Mouse (Mus musculus): ENCODE measurements around the gene Brca1. TPM values are rescaled to one million over a fixed set of nuclear protein-coding genes. Genes with fewer than 3 reads are reported as not detected.
"Not testable (repeated sequence)": the region's sequence is repeated elsewhere in the genome, so short reads cannot be mapped to it uniquely, and the experiment has no call there.

Gene Brca1
- polyA plus RNA-seq, 1 experiment from 2014 or later, result 8.1 TPM

DNA sequence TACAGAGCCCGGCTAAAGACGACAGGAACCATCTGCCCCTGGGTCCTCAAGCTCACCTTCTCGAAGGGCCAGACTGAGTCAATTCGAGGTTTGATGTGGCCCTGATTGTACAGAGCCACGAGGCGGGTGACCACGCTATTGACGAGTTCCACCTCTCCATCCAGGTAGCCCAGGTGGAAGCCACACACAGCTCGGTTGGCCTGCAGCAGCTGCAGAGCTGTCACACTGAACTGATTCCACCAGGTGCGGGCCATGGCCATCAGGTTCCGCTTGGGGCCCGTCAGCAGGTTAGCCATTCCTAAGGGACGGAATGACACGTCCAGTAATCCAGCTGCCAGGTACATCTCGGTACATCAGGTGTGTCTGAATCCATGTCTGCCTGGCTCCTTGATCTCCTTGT lies 91.4 kb downstream of the Brca1 start:
- Histone ChIP-seq H3K4me1 (peaks cover 26% of the 10 kb centered on the region), H3K27ac (replicated peaks) (no peak overlapping the region), H3K9ac (no peak overlapping the region), H3K4me3 (replicated peaks) (no peak overlapping the region), H3K4me2 (replicated peaks) (no peak overlapping the region), H3K27me3 (no peaks in the 10 kb centered on the region), H3K9me3 (replicated peaks) (no peaks in the 10 kb centered on the region), H3K36me3 (peaks cover 51% of the 10 kb centered on the region)
- ATAC-seq (ENCODE audit: insufficient number of reproducible peaks, low FRiP score, low TSS enrichment, low read depth), result no peak
- 79% methylated on average over 15 of the region's 15 CpGs for WGBS

DNA sequence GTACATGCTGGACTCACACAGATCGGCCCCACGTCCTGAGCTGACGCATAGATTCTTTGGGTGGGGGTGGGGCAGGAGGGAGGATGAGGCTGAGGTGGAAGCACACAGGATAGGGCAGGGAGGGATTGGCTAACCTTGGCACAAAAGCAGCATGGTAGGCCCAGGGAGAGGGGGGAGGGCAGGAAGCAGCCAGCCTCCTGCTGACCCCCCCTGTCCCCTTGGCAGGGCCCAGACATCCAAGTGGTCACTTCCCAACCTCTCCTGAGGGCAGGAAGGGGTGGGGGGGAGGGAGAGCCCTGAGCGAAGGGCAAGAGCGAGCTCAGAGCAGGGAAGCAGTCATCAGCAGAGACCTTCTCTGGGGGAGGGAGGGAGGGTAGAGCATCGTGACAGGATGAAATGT lies 92.0 kb downstream of the Brca1 start:
- no peak overlapping the region for H3K4me3 ChIP-seq (replicated peaks)
- H3K9me3 ChIP-seq (replicated peaks), result no peaks in the 10 kb centered on the region
- no peak overlapping the region for H3K4me2 ChIP-seq (replicated peaks)
- no peak overlapping the region for H3K9ac ChIP-seq
- H3K27ac ChIP-seq (replicated peaks), result no peak overlapping the region
- peaks cover 25% of the 10 kb centered on the region for H3K4me1 ChIP-seq
- H3K27me3 ChIP-seq, result no peaks in the 10 kb centered on the region
- H3K36me3 ChIP-seq, result peaks cover 51% of the 10 kb centered on the region
- WGBS, result 32% methylated on average over 5 of the region's 6 CpGs
- peak; percentile 27; the same call in 1 of the 2 replicates for ATAC-seq (ENCODE audit: insufficient number of reproducible peaks, low FRiP score, low TSS enrichment, low read depth)

DNA sequence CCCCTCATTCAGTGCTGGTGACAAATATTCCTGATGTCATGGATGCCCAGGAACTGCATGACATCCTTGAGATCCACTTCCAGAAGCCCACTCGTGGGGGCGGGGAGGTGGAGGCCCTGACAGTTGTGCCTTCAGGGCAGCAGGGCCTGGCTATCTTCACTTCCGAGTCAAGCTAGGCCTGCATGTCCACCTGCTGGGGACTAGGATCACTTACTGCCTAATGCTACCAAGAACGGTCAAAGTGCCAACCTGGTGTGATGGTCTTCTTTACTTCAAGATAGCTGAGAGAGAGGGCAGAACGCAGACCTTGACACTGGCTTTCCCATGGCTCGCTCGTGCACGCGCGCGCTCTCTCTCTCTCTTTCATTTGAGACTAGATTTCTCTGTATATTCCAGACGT lies 93.5 kb downstream of the Brca1 start:
- H3K4me1 ChIP-seq, result peaks cover 11% of the 10 kb centered on the region
- no peak overlapping the region for H3K27ac ChIP-seq (replicated peaks)
- no peak overlapping the region for H3K9ac ChIP-seq
- no peaks in the 10 kb centered on the region for H3K27me3 ChIP-seq
- peaks cover 51% of the 10 kb centered on the region for H3K36me3 ChIP-seq
- no peak overlapping the region for H3K4me2 ChIP-seq (replicated peaks)
- ATAC-seq (ENCODE audit: insufficient number of reproducible peaks, low FRiP score, low TSS enrichment, low read depth), result no peak
- no peak overlapping the region for H3K4me3 ChIP-seq (replicated peaks)
- H3K9me3 ChIP-seq (replicated peaks), result no peaks in the 10 kb centered on the region
- 80% methylated on average over 12 of the region's 12 CpGs for WGBS

DNA sequence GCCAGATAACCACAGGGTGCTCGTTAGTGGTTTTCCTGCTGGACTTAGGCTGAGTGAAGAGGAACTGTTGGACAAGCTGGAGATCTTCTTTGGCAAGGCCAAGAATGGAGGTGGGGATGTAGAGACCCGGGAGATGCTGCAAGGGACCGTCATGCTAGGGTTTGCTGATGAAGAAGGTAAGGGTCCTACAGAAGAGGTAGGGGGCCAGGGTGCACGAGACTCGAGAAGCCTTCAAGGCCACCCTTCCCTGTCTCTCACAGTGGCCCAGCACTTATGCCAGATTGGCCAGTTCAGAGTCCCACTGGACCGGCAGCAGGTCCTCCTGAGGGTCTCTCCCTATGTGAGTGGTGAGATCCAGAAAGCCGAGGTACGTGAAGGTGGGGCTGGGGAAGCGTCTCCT lies 94.1 kb downstream of the Brca1 start:
- Histone ChIP-seq H3K9me3 (replicated peaks) (no peaks in the 10 kb centered on the region), H3K9ac (no peak overlapping the region), H3K4me1 (peaks cover 6% of the 10 kb centered on the region), H3K27me3 (no peaks in the 10 kb centered on the region), H3K4me2 (replicated peaks) (no peak overlapping the region), H3K36me3 (peaks cover 48% of the 10 kb centered on the region), H3K27ac (replicated peaks) (no peak overlapping the region), H3K4me3 (replicated peaks) (no peak overlapping the region)
- WGBS, result 88% methylated on average over 9 of the region's 9 CpGs
- no peak for ATAC-seq (ENCODE audit: insufficient number of reproducible peaks, low FRiP score, low TSS enrichment, low read depth)

DNA sequence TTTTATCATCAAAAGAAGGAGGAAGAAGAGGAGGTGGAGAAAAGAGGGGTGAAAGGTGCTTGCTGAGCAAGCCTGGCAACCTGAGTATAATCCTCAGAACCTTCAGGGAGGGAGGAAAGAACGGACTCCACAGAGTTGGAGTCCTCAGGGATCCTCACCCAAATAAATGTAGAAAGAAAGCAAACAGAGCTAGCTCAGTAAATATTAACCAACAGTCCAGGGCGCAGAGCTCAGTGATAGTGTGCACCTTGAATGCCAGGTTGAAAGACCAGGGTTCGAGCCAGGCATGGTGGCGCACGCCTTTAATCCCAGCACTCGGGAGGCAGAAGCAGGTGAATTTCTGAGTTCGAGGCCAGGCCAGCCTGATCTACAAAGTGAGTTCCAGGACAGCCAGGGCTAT lies 96.1 kb downstream of the Brca1 start:
- Histone ChIP-seq H3K36me3 (peaks cover 30% of the 10 kb centered on the region), H3K4me3 (replicated peaks) (no peak overlapping the region), H3K9ac (no peak overlapping the region), H3K9me3 (replicated peaks) (no peaks in the 10 kb centered on the region), H3K4me1 (peaks cover 13% of the 10 kb centered on the region; the same call in 1 of the 2 replicates), H3K27me3 (no peaks in the 10 kb centered on the region), H3K4me2 (replicated peaks) (no peak overlapping the region), H3K27ac (replicated peaks) (no peak overlapping the region)
- no peak for ATAC-seq (ENCODE audit: insufficient number of reproducible peaks, low FRiP score, low TSS enrichment, low read depth)
- 84% methylated on average over 7 of the region's 7 CpGs for WGBS

DNA sequence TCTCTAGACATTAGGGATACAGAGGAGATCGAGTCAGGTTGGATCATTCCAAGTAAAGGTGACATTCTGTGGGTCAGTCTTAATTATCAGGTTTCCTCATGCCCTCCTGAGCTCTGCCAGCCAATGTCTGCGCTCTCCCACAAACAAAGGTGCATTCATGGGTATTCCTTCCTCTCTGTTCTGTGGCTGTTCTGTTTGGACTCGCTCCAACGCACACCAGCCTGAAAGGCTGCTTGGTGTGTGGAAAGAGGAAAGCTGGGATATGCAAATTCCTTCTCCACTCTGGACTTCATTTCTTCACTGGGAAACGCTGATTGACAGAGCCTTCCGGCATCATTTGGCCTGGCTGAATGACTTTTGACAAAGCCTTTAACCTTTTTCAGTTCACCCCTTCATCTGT lies 97.1 kb downstream of the Brca1 start:
- no peaks in the 10 kb centered on the region for H3K9me3 ChIP-seq (replicated peaks)

DNA sequence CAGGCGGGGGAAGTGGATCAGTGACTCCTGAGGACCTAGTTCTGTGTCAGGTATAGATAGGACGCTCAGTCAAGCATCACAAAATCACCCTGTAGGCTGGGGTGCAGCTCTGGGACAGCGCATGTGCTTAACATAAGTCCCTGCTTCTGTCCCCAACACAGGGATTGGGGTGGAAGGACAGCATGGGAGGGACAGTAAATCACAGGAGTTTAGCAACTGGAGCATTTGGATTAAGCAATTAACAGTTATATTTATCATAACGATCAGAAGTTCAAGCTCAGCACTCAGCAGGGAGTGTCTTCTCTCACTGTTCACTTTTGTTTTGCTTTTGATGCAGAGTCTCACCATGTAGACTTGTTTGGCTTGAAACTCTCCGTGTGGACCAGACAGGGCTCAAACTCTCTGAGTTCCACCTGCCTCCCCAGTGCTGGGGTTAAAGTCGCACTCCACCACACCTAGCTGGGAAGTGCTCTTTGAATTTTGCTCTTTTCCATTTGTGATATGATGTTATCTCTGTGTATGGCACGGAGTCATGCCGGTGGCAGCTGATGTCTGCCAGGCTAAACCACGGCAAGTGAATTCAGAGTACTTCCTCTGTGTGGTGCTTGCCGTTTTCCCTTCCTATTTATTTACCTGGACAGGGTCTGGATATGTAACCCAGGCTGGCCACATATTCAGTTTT lies 99.5 kb downstream of the Brca1 start:
- Histone ChIP-seq H3K27ac (replicated peaks) (no peak overlapping the region), H3K4me2 (replicated peaks) (no peak overlapping the region), H3K9ac (no peak overlapping the region), H3K27me3 (no peaks in the 10 kb centered on the region), H3K4me3 (replicated peaks) (no peak overlapping the region), H3K9me3 (replicated peaks) (no peaks in the 10 kb centered on the region), H3K4me1 (peaks cover 25% of the 10 kb centered on the region; the same call in 1 of the 2 replicates), H3K36me3 (no peaks in the 10 kb centered on the region; the same call in 1 of the 2 replicates)
- 63% methylated on average over 10 of the region's 10 CpGs for WGBS
- ATAC-seq (ENCODE audit: insufficient number of reproducible peaks, low FRiP score, low TSS enrichment, low read depth), result no peak

More for the DNA sequence above, 97.1 kb downstream of the Brca1 start:
- H3K9ac ChIP-seq, result no peak overlapping the region
- peak overlapping the region; percentile 51; the same call in 1 of the 2 replicates for H3K27ac ChIP-seq (replicated peaks)
- no peak overlapping the region for H3K4me2 ChIP-seq (replicated peaks)
- peaks cover 21% of the 10 kb centered on the region; the same call in 1 of the 2 replicates for H3K36me3 ChIP-seq
- H3K27me3 ChIP-seq, result no peaks in the 10 kb centered on the region
- 23% methylated on average over 6 of the region's 6 CpGs for WGBS
- H3K4me3 ChIP-seq (replicated peaks), result no peak overlapping the region
- H3K4me1 ChIP-seq, result peaks cover 13% of the 10 kb centered on the region; the same call in 1 of the 2 replicates
- no peak for ATAC-seq (ENCODE audit: insufficient number of reproducible peaks, low FRiP score, low TSS enrichment, low read depth)

DNA sequence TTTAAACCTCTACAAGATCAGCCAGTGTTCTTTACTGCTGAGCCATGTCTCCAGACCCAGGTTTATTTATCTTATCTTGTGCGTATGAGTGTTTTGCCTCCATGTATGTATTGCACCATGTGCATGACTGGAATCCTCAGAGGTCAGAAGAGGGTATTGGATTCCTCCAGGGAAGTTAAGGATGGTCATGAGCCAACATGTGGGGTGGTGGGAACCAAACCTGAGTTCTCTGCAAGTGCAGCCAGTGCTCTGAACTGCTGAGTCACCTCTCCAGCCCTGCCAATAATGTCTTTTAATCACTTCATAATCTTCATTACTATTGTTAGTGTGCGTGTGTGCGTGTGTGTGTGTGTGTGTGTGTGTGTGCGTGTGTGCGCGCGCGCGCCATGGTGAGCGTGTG lies 100.2 kb downstream of the Brca1 start:
- 89% methylated on average over 10 of the region's 10 CpGs for WGBS
- no peak overlapping the region for H3K4me2 ChIP-seq (replicated peaks)
- no peak for ATAC-seq (ENCODE audit: insufficient number of reproducible peaks, low FRiP score, low TSS enrichment, low read depth)
- H3K4me1 ChIP-seq, result peaks cover 25% of the 10 kb centered on the region; the same call in 1 of the 2 replicates
- H3K4me3 ChIP-seq (replicated peaks), result no peak overlapping the region
- no peak overlapping the region for H3K9ac ChIP-seq
- no peaks in the 10 kb centered on the region for H3K27me3 ChIP-seq
- no peak overlapping the region for H3K27ac ChIP-seq (replicated peaks)
- no peaks in the 10 kb centered on the region for H3K36me3 ChIP-seq
- H3K9me3 ChIP-seq (replicated peaks), result no peaks in the 10 kb centered on the region

DNA sequence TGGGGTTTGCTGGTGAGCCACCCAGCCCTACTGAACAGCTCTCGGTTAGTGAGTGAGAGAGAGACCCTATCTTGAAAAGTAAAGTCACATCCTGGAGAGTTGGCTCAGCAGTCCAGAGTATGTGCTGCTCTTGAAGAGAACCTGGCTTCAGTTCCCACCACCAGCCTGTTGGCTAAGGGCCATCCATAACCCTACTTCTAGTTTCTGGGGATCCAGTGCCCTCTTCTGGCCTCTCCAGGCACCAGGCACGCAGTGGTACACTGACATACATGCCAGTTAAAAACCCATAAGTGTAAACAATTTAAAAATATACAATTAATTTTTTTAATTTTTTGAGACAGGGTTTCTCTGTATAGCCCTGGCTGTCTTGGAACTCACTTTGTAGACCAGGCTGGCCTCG lies 101.4 kb downstream of the Brca1 start:
- H3K27me3 ChIP-seq, result no peaks in the 10 kb centered on the region
- H3K27ac ChIP-seq (replicated peaks), result no peak overlapping the region
- H3K9ac ChIP-seq, result no peak overlapping the region
- H3K4me2 ChIP-seq (replicated peaks), result no peak overlapping the region
- peaks cover 25% of the 10 kb centered on the region; the same call in 1 of the 2 replicates for H3K4me1 ChIP-seq
- no peaks in the 10 kb centered on the region for H3K9me3 ChIP-seq (replicated peaks)
- ATAC-seq (ENCODE audit: insufficient number of reproducible peaks, low FRiP score, low TSS enrichment, low read depth), result no peak
- H3K4me3 ChIP-seq (replicated peaks), result no peak overlapping the region
- 81% methylated on average over 3 of the region's 3 CpGs for WGBS
- peaks cover 6% of the 10 kb centered on the region for H3K36me3 ChIP-seq

DNA sequence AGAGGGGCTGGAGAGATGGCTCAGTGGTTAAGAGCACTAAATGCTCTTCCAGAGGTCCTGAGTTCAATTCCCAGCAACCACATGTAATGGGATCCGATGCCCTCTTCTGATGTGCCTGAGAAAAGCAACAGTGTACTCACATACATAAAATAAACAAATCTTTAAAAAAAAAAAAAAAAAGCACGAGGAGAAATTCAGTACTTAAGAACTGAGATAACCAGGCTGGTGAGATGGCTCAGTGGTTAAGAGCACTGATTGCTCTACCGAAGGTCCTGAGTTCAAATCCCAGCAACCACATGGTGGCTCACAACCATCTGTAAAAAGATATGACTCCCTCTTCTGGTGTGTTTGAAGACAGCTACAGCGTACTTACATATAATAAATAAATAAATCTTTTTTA lies 102.2 kb downstream of the Brca1 start:
- peaks cover 13% of the 10 kb centered on the region for H3K36me3 ChIP-seq

DNA sequence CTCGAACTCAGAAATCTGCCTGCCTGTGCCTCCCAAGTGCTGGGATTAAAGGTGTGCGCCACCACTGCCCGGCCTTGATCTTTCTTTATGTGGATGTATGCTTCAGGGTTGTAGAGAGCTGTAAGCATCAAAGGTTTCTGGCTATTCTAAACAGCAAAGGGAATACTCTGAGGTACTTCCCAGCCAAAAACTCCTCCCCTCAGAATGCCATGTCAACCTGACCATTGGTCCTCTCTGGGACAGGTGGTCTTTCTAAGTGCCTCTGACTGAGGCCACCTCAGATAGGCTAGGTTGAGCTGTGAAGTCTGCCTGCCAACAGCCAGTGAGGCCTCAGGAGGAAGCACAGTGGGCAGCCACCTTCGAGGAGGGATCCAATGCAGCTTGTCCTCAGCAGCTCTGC lies 102.9 kb downstream of the Brca1 start:
- peak overlapping the region; percentile 46 for H3K4me3 ChIP-seq (replicated peaks)
- peak overlapping the region; percentile 71; the same call in 1 of the 2 replicates for H3K27ac ChIP-seq (replicated peaks)
- peaks cover 30% of the 10 kb centered on the region for H3K4me1 ChIP-seq
- H3K9ac ChIP-seq, result no peak overlapping the region
- no peaks in the 10 kb centered on the region for H3K27me3 ChIP-seq
- ATAC-seq (ENCODE audit: insufficient number of reproducible peaks, low FRiP score, low TSS enrichment, low read depth), result no peak
- peak overlapping the region; percentile 45 for H3K4me2 ChIP-seq (replicated peaks)
- 83% methylated on average over 4 of the region's 4 CpGs for WGBS
- no peaks in the 10 kb centered on the region for H3K9me3 ChIP-seq (replicated peaks)
- H3K36me3 ChIP-seq, result peaks cover 20% of the 10 kb centered on the region

More for the DNA sequence above, 102.2 kb downstream of the Brca1 start:
- H3K9ac ChIP-seq; H3K4me2 ChIP-seq (replicated peaks); H3K4me3 ChIP-seq (replicated peaks); H3K27ac ChIP-seq (replicated peaks); H3K9me3 ChIP-seq (replicated peaks); ATAC-seq (ENCODE audit: insufficient number of reproducible peaks, low FRiP score, low TSS enrichment, low read depth); H3K27me3 ChIP-seq: not testable (repeated sequence)
- WGBS, result 89% methylated on average over 4 of the region's 4 CpGs
- H3K4me1 ChIP-seq, result peaks cover 23% of the 10 kb centered on the region; the same call in 1 of the 2 replicates

All from embryonic facial prominence, embryonic 15.5 days (tissue).